Mouse (Mus musculus) myocyte (in vitro differentiated cells): ENCODE data around the gene Tmbim1.

Experiments used
- CEBPB ChIP-seq: IDR thresholded peaks from 2 replicates; pipeline ENCODE4 v1.6.1; 2011; ENCODE audit warnings: mild to moderate bottlenecking, moderate library complexity; ENCODE audit not compliant: poor library complexity, insufficient read depth, severe bottlenecking
- E2F4 ChIP-seq: IDR thresholded peaks from one replicate; pipeline ENCODE4 v1.6.1; 2011; ENCODE audit warnings: mild to moderate bottlenecking, control low read depth, moderate library complexity; ENCODE audit not compliant: insufficient read depth
- MAX ChIP-seq: IDR thresholded peaks from one replicate; pipeline ENCODE4 v1.6.1; 2011; ENCODE audit warnings: low read depth, mild to moderate bottlenecking, control low read depth
- MYOD1 ChIP-seq, 3 experiments: IDR thresholded peaks; one replicate each; pipeline ENCODE4 v1.6.1; 2011; ENCODE audit warnings: control low read depth in 2 of 3, low read depth in 2 of 3, mild to moderate bottlenecking in 2 of 3, moderate library complexity in 1 of 3; ENCODE audit not compliant: insufficient read length in 2 of 3, control insufficient read depth in 1 of 3
- MYOG ChIP-seq, 3 experiments: IDR thresholded peaks; one replicate each; pipeline ENCODE4 v1.6.1; 2011; ENCODE audit warnings: control low read depth in 2 of 3, low read depth in 2 of 3, mild to moderate bottlenecking in 2 of 3; ENCODE audit not compliant: insufficient read length in 2 of 3, control insufficient read depth in 1 of 3, insufficient read depth in 1 of 3
- POLR2A ChIP-seq: IDR thresholded peaks from one replicate; pipeline ENCODE4 v1.6.1; 2011; ENCODE audit warnings: low read depth, mild to moderate bottlenecking, control low read depth, moderate library complexity; ENCODE audit not compliant: insufficient read length
- POLR2AphosphoS2 ChIP-seq: IDR thresholded peaks from one replicate; pipeline ENCODE4 v1.6.1; 2011; ENCODE audit warnings: low read depth, control low read depth; ENCODE audit not compliant: insufficient read length
- REST ChIP-seq: IDR thresholded peaks from one replicate; pipeline ENCODE4 v1.6.1; 2011; ENCODE audit warnings: mild to moderate bottlenecking, control low read depth, moderate library complexity; ENCODE audit not compliant: insufficient read depth, insufficient read length
- SRF ChIP-seq: IDR thresholded peaks from one replicate; pipeline ENCODE4 v1.6.1; 2011; ENCODE audit warnings: low read depth; ENCODE audit not compliant: control insufficient read depth, insufficient read length
- TCF12 ChIP-seq: IDR thresholded peaks from one replicate; pipeline ENCODE4 v1.6.1; 2011; ENCODE audit warnings: mild to moderate bottlenecking, control low read depth; ENCODE audit not compliant: poor library complexity, insufficient read depth, severe bottlenecking
- TCF3 ChIP-seq: IDR thresholded peaks from one replicate; pipeline ENCODE4 v1.6.1; 2011; ENCODE audit warnings: low read depth, control low read depth; ENCODE audit not compliant: insufficient read length
- USF1 ChIP-seq: IDR thresholded peaks from one replicate; pipeline ENCODE4 v1.6.1; 2011; ENCODE audit warnings: low read depth, mild to moderate bottlenecking, control low read depth, moderate library complexity

- no peak for TF ChIP-seq MYOG (IDR thresholded peaks at IDR 0.05; ENCODE audit: control insufficient read depth in 1 of 3, insufficient read depth in 1 of 3, insufficient read length in 2 of 3, low read depth in 2 of 3)
- TF ChIP-seq POLR2A, result no peak
- TF ChIP-seq REST, result no peak
- no peak for TF ChIP-seq MAX
- no peak for TF ChIP-seq TCF12
- TF ChIP-seq POLR2AphosphoS2, result no peak
- no peak for TF ChIP-seq USF1
- TF ChIP-seq E2F4, result no peak
- TF ChIP-seq MYOD1 (IDR thresholded peaks at IDR 0.05; ENCODE audit: control insufficient read depth in 1 of 3, insufficient read length in 2 of 3, low read depth in 2 of 3), result no peak
- no peak for TF ChIP-seq SRF
- TF ChIP-seq CEBPB, result no peak
- no peak for TF ChIP-seq TCF3
Measured at GRCm38 (mm10) chr1:74296477-74296876, 8.9 kb downstream of the Tmbim1 start.
